Mouse (Mus musculus) left cerebral cortex, adult 2 months (tissue): ENCODE measurements around the gene Ass1. TPM values are rescaled to one million over a fixed set of nuclear protein-coding genes. Genes with fewer than 3 reads are reported as not detected.
"Not testable (repeated sequence)": the region's sequence is repeated elsewhere in the genome, so short reads cannot be mapped to it uniquely, and the experiment has no call there.

Experiments
- DNase-seq, 2 experiments: peaks; one replicate each; pipeline ENCODE4 v3.0.0; 2021 to 2022; ENCODE audit warnings: low spot score in 2 of 2, mixed read lengths in 1 of 2; ENCODE audit errors: extremely low spot score in 1 of 2
- H3K27ac ChIP-seq: fragments of 200-600 bp; 2 replicates; pipeline ENCODE4 v1.8.1; 2022
- H3K4me3 ChIP-seq: fragments of 200-600 bp; 2 replicates; pipeline ENCODE4 v1.8.1; 2022
- CTCF ChIP-seq: fragments of 200-600 bp; IDR thresholded peaks from 2 replicates; pipeline ENCODE4 v1.8.1; 2022; ENCODE audit warnings: antibody characterized with exemption, mild to moderate bottlenecking, moderate library complexity
- intact Hi-C: fragments of 180-260 bp; cut with DNase I; formaldehyde crosslinking; loops from one replicate; pipeline ENCODE4 v1.15.1; 2025
- total RNA-seq, 2 experiments: library from RNA; stranded (reverse); gene quantifications; 2 replicates each; pipeline ENCODE4 v1.2.3; 2021

Gene Ass1
- total RNA-seq, 2 experiments from 2014 or later, result 27.7 to 27.8 TPM

DNA sequence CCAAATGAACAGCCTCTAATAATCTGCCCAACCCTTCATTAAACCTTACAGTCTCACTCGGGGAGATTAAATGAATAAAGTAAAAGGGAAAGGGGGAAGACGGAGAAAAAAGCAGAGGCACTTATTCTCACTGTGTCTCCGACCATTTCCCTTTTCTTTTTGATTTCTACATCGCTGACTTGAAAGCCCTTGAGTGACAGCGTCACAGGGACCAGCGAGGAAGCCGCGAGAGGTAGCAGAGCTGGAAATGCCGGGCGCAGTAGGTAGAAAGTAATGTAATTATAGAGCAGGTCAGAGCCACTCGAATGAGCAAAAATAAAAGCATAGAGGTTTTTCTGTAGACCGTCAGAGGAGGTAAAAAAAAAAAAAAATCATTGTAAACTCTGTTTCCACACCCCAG is 46.5 kb downstream of the Ass1 start:
- intact Hi-C loops, result no loop called here
- no peak for DNase-seq

DNA sequence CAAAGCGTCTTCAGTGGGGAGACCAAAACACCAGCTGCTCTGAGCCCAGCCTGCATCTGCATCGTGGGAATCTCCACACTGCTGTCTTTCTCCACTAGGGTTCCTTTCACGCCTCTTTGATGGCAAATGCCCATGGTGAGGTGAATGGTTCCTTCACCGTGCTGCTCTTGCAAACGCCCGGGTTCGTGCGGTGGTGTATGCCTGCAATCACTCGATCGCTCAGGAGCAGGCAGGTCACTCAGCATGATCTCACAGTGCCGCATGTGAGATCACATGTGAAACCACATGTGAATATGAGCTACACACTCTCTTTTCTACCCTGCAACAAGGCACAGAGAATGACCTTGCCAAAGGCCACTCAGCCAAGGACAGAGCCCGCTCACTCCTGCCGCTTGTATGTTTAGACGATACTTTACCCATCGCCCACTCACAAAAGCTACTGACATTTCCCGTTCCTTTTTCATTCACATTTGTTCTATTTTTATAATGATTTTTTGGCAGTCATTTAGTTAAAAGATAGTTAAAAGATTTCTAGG is 51.9 kb downstream of the Ass1 start:
- Histone ChIP-seq H3K4me3 (no peak overlapping the region), H3K27ac (no peak overlapping the region)
- intact Hi-C loops, result no loop called here
- TF ChIP-seq CTCF, result no peak
- no peak for DNase-seq

More for the DNA sequence above, 46.5 kb downstream of the Ass1 start:
- Histone ChIP-seq H3K27ac (no peak overlapping the region), H3K4me3 (no peak overlapping the region)
- no peak for TF ChIP-seq CTCF

DNA sequence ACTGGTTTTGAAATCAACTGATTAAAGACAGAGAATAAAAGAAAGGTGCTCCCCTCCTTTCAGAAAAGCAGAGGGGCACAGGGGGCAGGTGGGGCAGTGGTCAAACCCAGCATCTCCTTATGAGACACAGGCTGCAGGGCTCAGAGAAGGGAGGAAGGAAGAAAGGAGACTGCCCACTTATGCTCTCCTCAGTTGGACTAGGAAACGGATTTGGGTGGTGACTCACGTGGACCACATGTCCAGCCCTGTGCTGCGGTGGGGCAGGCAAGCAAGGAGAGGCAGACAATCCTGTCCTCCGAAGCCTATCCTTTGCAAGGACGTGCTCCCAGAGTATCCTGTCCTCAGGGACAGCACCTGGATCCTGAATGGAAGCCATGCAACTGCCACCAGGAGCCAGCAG is 54.6 kb downstream of the Ass1 start:
- no peak for TF ChIP-seq CTCF
- DNase-seq, result no peak
- Histone ChIP-seq H3K27ac (no peak overlapping the region), H3K4me3 (no peak overlapping the region)
- intact Hi-C loops, result no loop called here

- no peak for TF ChIP-seq CTCF
- no peak overlapping the region for H3K27ac ChIP-seq
- intact Hi-C loops, result no loop called here
- no peak overlapping the region for H3K4me3 ChIP-seq
- DNase-seq, result no peak
Measured at GRCm38 (mm10) chr2:31525778-31526177, 55.8 kb downstream of the Ass1 start.

DNA sequence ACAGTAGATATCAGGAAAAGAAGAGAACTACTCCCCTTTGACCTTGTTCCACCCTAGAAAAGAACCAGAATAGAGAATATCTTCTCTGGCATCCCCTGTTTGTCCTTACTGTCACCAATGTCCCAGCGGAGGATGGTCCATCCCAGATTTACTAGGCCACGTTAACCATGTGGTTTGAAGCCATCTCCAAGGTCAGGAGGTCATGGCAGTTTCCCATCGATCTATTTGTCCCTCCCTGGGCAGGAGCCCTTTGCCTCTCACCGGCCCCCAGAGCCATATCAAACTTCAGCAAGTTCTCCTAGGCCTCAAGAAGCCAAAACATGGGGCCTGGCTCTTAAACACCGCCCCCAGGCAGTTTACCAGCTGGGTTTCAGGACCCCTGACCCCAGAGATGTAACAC is 60.2 kb downstream of the Ass1 start:
- no peak for TF ChIP-seq CTCF
- DNase-seq, result no peak
- intact Hi-C loops, result no loop called here
- H3K4me3 ChIP-seq, result no peak overlapping the region
- H3K27ac ChIP-seq, result no peak overlapping the region

DNA sequence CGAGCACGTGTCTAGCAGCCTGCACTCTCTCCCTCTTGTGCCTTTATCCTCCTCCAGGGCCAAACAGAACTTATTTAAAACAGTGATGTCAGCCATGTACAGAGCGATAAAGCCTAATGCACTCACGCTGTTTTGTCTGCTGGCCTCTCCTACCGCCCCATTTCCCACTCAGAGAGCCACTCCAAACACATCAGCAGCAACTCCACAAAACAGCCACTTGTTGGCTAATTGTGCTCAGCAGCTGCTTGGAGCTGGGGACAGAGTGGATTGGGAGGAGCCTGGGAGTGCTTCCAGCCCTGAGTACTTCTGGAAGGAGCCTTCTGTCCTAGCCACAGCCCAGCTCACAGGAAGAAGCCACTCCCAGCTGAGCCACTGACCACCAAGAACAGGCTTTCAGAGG is 67.0 kb downstream of the Ass1 start:
- DNase-seq, result no peak
- Histone ChIP-seq H3K4me3 (no peak overlapping the region), H3K27ac (no peak overlapping the region)
- no peak for TF ChIP-seq CTCF
- intact Hi-C loops, result no loop called here

DNA sequence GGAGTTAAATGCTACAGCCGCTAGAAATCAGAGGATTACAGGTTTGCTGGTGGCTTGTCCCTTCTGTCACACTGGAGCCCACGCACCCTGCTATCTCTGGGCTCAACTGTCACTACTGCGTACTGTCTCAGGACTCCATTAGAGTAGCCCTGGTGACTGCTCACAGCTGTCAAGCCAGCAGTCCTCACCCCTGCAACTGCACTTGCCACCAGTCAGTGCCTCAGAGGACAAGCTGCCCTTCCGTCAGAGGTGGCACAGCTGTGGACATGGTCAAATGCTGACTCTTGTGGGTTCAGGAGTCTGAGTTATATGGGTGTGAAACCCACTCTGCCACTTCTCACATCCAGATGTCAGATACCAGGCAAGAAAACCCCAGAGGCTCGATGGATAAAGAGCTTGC is 68.7 kb downstream of the Ass1 start:
- no peak for TF ChIP-seq CTCF
- H3K27ac ChIP-seq, result no peak overlapping the region
- no peak overlapping the region for H3K4me3 ChIP-seq
- intact Hi-C loops, result no loop called here
- no peak for DNase-seq

DNA sequence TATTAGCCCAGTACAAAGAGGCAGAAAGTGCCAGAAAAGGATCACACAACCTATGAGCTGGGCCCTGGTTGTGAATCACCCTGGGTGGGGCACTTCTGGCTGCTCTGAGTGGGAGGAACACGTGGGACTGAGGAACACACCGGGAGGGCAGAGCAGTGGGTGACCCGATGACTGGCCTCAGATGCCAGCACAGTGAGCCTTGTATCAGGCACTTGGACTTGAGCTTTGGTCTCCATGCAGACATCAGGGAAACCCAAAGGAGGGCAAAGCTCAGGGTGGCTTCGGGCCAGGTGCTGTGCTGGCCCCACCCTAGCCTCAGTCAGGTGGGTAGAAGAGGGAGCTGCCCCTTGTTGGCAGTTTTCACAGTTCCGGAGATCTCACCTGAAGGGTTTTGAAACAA is 71.6 kb downstream of the Ass1 start:
- DNase-seq, result no peak
- no peak overlapping the region for H3K4me3 ChIP-seq
- intact Hi-C loops, result no loop called here
- H3K27ac ChIP-seq, result no peak overlapping the region
- no peak for TF ChIP-seq CTCF

- no peak for DNase-seq
- intact Hi-C loops, result no loop called here
- no peak overlapping the region for H3K27ac ChIP-seq
- H3K4me3 ChIP-seq, result no peak overlapping the region
- TF ChIP-seq CTCF, result no peak
Measured at GRCm38 (mm10) chr2:31547726-31548125, 77.7 kb downstream of the Ass1 start.

GRCm38 (mm10) chr2:31550503-31550902 is 80.5 kb downstream of the Ass1 start:
- no peak overlapping the region for H3K4me3 ChIP-seq
- no peak overlapping the region for H3K27ac ChIP-seq
- TF ChIP-seq CTCF, result no peak
- intact Hi-C loops, result no loop called here
- no peak for DNase-seq

DNA sequence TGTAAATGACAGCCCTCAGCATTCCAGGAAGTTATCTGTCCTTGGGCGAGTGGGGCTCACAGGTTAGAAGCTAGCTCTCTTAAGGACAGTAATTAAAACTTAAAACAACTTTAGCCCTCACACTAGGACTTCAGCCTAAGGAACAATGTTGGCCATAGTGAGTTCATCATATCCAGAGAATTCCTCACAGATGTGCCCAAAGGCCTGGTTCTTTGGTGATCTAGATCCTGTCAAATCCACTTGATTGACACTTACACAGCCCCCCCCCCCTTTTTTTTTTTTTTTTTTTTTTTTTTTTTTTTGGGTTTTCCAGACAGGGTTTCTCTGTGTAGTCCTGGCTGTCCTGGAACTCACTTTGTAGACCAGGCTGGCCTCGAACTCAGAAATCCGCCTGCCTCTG is 81.3 kb downstream of the Ass1 start:
- DNase-seq, intact Hi-C loops, H3K27ac ChIP-seq, H3K4me3 ChIP-seq: not testable (repeated sequence)

DNA sequence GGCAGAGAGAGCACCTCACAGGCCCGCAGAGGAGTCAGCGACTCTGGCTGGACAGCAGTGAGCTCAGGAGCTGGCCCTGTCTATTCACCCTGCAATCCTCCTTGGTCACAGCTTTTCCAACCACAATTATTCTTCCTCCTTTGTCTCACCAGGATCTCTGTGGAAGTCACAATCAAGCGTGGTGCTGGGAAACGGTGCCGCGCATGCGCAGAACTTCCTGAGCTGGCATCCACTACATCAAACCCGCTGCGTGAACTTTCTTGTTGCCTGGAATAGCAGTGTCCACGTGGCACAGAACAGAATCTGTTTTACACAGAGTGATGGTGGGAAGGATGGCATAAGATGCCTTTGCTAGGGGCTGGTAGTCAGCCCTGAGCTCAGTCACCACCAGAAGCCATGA is 82.0 kb downstream of the Ass1 start:
- no peak overlapping the region for H3K4me3 ChIP-seq
- H3K27ac ChIP-seq, result no peak overlapping the region
- no peak for DNase-seq
- no peak for TF ChIP-seq CTCF
- intact Hi-C loops, result no loop called here

- TF ChIP-seq CTCF, result no peak; the same call in 1 of the 2 replicates
- Histone ChIP-seq H3K27ac (no peak overlapping the region), H3K4me3 (no peak overlapping the region)
- DNase-seq, result no peak
- intact Hi-C loops, result no loop called here
Measured at GRCm38 (mm10) chr2:31554619-31555018, 84.6 kb downstream of the Ass1 start.

Other genes starting within 250 kb of the Ass1 start
- gene Ncs1, start 224.4 kb upstream of the Ass1 start, total RNA-seq, result 100 to 1,000 TPM; 217 to 242 TPM
- gene Hmcn2, start 155.8 kb upstream of the Ass1 start, total RNA-seq, result under 1 TPM; 0.51 to 0.52 TPM
- gene Fubp3, start 102.4 kb downstream of the Ass1 start, total RNA-seq, result 10 to 100 TPM; 39.2 to 42.2 TPM
- under 1 TPM; 0.14 to 0.72 TPM for gene Prdm12, start 169.8 kb downstream of the Ass1 start, total RNA-seq
- gene Exosc2, start 200.5 kb downstream of the Ass1 start, total RNA-seq, result 10 to 100 TPM; 21.3 to 22.8 TPM
- 10 to 100 TPM; 41.0 to 43.2 TPM for gene Abl1, start 218.2 kb downstream of the Ass1 start, total RNA-seq